Mouse (Mus musculus) granulocyte monocyte progenitor cell, adult 5-6 weeks (primary cell): ENCODE measurements around the gene Rps6kb1. TPM values are rescaled to one million over a fixed set of nuclear protein-coding genes. Genes with fewer than 3 reads are reported as not detected.
A peak's percentile ranks its signal among the peaks of the same experiment; 100 is the strongest.

Experiments
- ATAC-seq: replicated peaks from 2 replicates; pipeline ENCODE4 v1.8.0; 2016; ENCODE audit warnings: mild to moderate bottlenecking, moderate TSS enrichment, inconsistent platforms; ENCODE audit not compliant: poor library complexity, severe bottlenecking
- total RNA-seq, 2 experiments: library from RNA; stranded (forward) in 1 of 2; stranded (reverse) in 1 of 2; fragments of 200-712, 200-1000 nt in 1 of 2; fragments of >200 nt in 1 of 2; fragmentation: Nextera tagmentation in 1 of 2; gene quantifications; 2 replicates each; pipeline ENCODE4 v1.2.3; 2014 to 2017

Rps6kb1 gene
- total RNA-seq, 2 experiments from 2014 or later = 29.5 to 54.1 TPM

GRCm38 (mm10) chr11:86581943-86582542 lies 37.4 kb upstream of the Rps6kb1 start:
- no peak for ATAC-seq

DNA sequence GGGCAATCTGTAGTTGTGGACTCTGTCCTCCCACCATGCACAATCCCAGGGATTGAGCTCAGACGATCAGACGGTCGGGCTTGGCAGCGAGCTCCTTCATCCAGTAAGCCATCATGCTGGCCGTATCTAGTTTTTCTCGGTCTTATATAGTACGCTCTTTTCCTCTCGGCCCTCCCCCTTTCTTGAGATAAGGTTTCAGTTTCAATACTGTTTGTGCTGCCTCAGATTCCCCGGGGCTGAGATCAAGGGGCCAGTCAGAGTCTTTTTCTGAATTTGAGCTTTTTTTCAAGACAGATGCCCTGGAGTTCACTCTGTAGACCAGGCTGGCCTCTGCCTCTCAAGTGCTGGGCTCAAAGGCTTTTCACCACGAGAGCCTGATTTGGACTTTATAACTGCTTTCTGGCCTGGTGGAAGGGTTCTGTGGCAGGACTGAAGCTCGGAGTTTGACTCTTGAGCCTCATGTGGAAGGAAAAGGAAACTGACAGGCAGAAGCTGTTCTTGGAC lies 36.7 kb upstream of the Rps6kb1 start:
- ATAC-seq = peak; percentile 28

- no peak for ATAC-seq
Measured at GRCm38 (mm10) chr11:86580319-86581113, 35.9 kb upstream of the Rps6kb1 start.

DNA sequence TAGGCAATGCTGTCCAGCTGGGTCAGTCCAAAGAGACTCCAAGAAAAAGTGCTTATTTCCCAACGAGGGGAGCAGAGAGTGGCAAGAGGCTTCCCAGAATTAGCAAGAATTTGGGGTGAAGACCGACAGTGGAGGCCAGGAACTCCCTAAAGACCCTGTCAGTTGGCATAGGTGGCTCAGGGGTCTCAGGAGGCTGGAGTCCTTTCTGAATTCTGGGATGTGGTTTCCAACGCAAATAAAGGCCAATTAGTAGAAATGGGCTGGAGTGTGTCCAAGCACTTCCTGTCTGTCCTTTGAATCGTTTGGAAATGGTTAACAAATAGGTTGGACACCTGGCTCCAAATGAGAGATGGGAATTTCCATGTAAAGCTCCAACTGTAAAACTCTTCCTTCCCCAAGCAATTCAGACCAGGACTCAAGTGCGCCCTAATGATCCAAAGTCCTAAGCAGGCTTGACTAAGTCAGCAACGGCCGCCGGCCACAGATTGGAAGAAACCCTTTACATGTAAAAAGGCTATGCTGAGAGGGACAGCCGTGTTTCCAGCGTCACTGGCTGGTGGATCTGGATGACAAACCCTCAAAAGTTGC lies 35.2 kb upstream of the Rps6kb1 start:
- no peak for ATAC-seq

DNA sequence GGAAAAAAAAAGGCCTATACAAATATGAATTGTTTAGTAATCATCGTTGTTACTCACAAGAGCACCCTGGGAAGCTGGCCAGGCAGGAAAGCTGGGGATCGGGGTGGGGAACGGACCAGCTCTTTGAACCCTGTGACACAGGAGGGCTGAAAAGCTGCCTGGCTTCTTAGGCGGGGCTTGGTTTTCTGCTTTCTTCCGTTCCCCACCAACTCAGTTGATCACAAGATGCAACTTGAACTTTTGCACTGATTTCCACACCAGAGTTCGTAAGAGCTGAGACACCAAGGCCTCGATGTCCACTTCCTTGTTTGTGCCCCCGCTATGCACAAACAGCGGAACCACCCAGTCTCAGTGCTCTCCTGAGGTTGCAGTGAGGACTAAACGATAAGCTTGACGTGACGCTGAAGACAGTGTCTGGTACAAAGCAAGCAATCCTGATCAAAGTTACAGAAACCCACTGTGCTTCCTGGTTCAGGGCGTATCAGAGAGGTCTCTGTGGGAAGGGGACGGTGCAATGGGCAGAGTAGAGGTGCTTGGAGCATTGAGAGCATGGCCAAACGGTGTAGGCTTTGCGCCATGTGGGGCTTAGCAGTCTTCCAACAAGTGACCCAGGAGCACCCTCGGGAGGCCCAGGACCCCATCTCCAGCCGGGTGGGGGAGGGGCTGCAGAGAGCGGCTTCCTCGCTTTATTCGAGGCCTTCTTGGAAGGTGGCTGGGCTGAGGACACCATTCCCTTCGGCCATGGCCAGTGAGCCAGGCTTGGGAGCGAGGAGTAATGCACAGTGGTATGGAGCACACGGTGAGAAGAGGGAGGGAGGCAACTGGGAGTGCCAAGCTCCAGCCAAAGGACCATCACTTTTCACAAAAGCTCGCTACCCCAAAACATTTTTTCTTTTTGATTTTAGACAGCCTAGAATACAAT lies 34.5 kb upstream of the Rps6kb1 start:
- peak; percentile 64 for ATAC-seq

DNA sequence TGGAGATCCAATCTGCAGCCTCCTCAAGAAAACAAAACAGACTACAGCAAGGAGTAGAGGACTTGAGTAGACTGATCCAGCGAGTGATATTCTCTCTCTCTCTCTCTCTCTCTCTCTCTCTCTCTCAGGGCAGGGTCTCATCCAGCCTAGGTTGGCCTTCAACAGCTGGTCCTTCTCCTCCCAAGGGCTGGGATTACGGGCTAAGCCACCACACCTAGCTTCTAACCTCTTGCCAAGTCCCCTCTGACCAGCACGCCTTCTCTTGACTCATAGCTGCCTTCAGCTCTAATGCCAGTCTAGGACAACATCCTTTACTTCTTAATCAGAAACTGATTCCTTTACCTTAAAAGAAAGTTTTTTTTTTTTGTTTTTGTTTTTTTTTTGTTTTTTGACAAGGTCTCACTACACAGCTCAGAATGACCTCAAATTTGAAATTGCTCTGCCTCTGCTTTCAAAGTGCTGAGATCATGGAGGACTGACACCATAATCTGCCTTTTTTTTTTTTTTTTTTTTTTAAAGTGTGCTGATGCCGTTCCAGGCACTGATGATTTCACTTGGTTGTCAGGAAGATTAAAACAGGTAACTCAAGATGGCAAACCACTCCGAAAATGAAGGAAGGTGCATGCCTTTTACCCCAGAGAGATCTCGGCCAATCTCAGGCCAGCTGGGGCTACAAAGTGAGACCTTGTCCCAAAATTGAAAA lies 33.7 kb upstream of the Rps6kb1 start:
- ATAC-seq = no peak

- peak; percentile 71 for ATAC-seq
Measured at GRCm38 (mm10) chr11:86577231-86577630, 32.6 kb upstream of the Rps6kb1 start.

DNA sequence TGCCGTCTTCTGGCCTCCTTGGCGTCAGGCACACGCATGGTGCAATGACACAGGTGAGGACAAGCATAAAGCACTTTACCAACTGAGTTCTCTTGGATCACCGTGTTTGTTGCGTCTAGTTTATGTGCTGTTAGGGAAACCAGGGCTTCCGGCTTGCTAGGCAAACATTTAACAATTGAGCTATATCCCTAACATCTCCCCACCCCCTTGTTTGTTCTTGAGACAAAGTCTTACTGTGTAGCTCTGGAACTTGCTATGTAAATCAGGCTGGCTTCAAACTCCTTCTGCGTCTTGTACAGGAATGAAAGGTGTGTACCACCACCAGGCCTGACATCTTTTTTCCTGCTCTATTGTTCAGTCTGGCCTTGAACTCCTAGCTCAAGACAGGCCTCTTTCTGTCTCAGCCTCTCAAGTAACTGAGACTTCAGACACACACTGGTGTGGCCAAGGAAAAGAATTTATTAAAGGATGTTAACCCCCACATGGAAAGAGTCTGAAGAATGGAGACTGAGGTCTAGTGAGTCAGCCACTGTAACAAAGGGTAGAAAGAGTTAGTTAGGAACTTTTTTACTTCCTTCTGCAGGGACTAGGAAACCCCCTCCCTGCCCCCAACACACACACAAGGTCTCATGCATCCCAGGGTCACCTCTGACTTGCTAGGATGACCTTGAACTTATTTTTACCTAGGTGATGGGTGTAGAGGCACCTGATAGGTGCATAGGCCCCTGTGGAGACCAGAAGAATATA lies 31.2 kb upstream of the Rps6kb1 start:
- ATAC-seq = no peak

- ATAC-seq = no peak
Measured at GRCm38 (mm10) chr11:86574408-86574807, 29.8 kb upstream of the Rps6kb1 start.

- ATAC-seq = no peak
Measured at GRCm38 (mm10) chr11:86573646-86574231, 29.1 kb upstream of the Rps6kb1 start.

DNA sequence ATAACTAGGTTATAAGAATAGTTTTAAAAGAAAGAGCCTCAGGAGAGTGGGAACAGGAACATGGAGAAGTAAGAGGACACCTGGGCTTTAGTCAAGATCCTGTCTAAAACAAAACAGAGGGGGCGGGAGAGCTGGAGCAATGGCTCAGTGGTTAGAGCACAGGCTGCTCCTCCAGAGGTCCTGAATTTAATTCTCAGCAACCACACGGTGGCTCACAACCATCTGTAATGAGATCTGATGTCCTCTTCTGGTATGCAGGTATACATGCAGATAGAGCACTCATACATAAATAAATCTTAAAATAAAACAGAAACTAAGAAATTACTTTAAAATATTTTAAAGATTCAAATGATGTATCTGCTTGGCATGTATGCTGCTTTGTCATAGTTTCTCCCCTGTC lies 28.0 kb upstream of the Rps6kb1 start:
- no peak for ATAC-seq

GRCm38 (mm10) chr11:86571871-86572270 lies 27.3 kb upstream of the Rps6kb1 start:
- ATAC-seq = no peak

DNA sequence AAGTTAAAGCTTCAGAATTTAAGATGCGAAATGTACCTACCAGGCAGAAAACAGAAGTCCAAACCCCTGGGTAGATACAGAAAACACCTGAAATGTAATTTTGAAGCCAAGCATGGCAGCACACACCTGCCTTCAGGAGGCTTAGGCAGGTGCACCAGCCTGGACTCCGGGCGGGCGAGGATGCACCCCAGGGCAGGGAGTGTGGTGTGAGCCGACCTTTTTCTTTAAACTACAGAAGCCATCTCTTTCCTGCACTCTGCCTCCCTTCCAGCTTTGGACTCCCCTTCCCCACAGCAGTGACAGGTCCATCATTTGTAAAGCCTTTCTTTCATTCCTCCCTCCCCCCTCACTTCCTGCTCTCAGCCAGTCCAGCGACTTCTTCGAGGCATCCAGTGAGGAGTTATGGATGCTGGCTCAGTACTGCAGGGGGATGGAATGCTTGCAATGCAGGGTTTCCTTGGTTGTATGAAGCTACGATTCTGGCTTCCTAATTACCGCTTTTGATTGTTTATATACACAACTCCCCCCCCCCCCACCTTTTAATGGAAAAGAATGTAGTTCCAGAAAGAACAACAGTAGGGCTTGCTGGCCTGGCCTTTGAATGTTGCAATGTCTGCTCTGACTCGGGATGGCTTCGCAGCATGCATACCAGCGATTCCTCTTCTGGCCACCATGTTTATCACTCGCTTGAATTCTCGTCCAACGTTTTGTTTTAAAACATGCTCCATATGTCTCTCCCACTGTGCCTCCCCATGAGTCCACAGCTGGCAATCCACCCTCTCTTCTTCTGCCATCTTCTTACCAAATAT lies 26.6 kb upstream of the Rps6kb1 start:
- ATAC-seq = no peak

GRCm38 (mm10) chr11:86570261-86570746 lies 25.7 kb upstream of the Rps6kb1 start:
- ATAC-seq = no peak

GRCm38 (mm10) chr11:86568425-86568824 lies 23.8 kb upstream of the Rps6kb1 start:
- ATAC-seq = peak; percentile 35; the same call in 1 of the 2 replicates

GRCm38 (mm10) chr11:86558258-86558657 lies 13.7 kb upstream of the Rps6kb1 start:
- ATAC-seq = no peak

DNA sequence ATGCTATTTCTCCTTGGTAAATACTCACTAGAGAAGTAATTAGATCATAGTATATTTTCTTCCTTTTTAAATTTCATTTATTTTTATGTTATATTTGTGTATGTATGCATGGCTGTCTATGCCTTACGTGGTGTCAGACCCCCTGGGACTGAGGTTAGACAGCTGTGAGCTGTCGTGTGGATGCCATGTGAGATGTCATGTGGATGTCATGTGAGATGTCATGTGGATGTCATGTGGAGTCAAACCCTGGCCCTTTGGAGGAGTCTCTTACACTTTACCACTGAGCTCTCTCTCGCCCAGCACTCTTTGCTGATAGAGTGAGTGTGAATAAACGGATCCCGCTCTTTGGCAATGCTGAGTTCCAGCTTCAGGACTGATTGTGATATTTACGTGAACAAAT lies 8.9 kb upstream of the Rps6kb1 start:
- ATAC-seq = no peak

DNA sequence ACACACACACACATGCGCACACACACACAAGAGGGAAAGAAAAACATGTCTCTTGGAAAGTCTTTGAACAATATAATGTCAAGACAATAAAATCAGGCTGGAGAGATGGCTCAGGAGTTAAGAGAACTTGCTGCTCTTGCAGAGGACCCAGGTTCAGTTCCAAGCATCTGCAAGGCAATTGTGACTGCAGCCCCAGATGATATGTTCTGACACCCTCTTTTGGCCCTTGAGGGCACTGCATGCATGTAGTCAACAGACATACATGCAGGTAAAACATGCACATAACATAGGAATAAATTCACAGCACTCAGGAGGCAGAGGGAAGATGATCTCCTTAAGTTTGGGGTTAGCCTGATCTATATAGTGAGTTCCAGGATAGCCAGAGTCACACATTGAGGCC lies 2.8 kb upstream of the Rps6kb1 start:
- ATAC-seq = no peak
